Mouse (Mus musculus) liver, embryonic 16.5 days (tissue): Measurements from ENCODE around the gene 6030408B16Rik. TPM values are rescaled to one million over a fixed set of nuclear protein-coding genes. Genes with fewer than 3 reads are reported as not detected.

ENCODE experiments used
- ATAC-seq: fragments of 200-750 bp; cut with Nextera tagmentation; 2 replicates; pipeline ENCODE4 v1.8.0; 2017; ENCODE audit warnings: low read depth, mild to moderate bottlenecking, moderate number of reproducible peaks, moderate library complexity
- H3K27ac ChIP-seq: fragments of 300-500 bp; sonication (generic); 2 replicates; pipeline ENCODE4 v1.5.1; 2014; ENCODE audit warnings: mild to moderate bottlenecking, low read length
- H3K27me3 ChIP-seq: fragments of 300-500 bp; sonication (generic); 2 replicates; pipeline ENCODE4 v1.6.1; 2014; ENCODE audit warnings: low read depth, low read length, mixed read lengths; ENCODE audit not compliant: control insufficient read depth, insufficient read depth
- H3K36me3 ChIP-seq: fragments of 300-500 bp; sonication (generic); 2 replicates; pipeline ENCODE4 v1.6.1; 2014; ENCODE audit warnings: mild to moderate bottlenecking; ENCODE audit not compliant: control insufficient read depth, insufficient read depth
- H3K4me1 ChIP-seq: fragments of 300-500 bp; sonication (generic); 2 replicates; pipeline ENCODE4 v1.6.1; 2014; ENCODE audit warnings: low read depth, low read length, mixed read lengths; ENCODE audit not compliant: control insufficient read depth
- H3K4me2 ChIP-seq: fragments of 300-500 bp; sonication (generic); 2 replicates; pipeline ENCODE4 v1.6.1; 2014; ENCODE audit warnings: low read depth, low read length, mixed read lengths
- H3K4me3 ChIP-seq: fragments of 300-500 bp; sonication (generic); 2 replicates; pipeline ENCODE4 v1.5.1; 2014; ENCODE audit warnings: low read depth, mild to moderate bottlenecking, low read length
- H3K9ac ChIP-seq: fragments of 300-500 bp; sonication (generic); 2 replicates; pipeline ENCODE4 v1.6.1; 2014; ENCODE audit warnings: low read depth, low read length
- H3K9me3 ChIP-seq: fragments of 300-500 bp; sonication (generic); replicated peaks from 2 replicates; pipeline ENCODE4 v1.6.1; 2016; ENCODE audit warnings: low read length; ENCODE audit not compliant: control insufficient read depth
- WGBS: fragments of 180-500 bp; shearing (Covaris S2); extraction: QIAGEN DNeasy Blood & Tissue Kit; methylation state at CpG from one replicate; pipeline ENCODE4 v1.1.7; 2014; ENCODE audit not compliant: insufficient replicate concordance; 5-methylcytosine and 5-hydroxymethylcytosine counted together
- polyA plus RNA-seq: library from polyadenylated mRNA; unstranded; fragments of >200 nt; fragmentation: Nextera tagmentation; extraction: Ambion mirVana; gene quantifications from 2 replicates; pipeline ENCODE4 v1.2.1, GENCODE M21; 2015

The 6030408B16Rik gene
- 0.72 and 0.81 TPM in 2 replicates for polyA plus RNA-seq

DNA sequence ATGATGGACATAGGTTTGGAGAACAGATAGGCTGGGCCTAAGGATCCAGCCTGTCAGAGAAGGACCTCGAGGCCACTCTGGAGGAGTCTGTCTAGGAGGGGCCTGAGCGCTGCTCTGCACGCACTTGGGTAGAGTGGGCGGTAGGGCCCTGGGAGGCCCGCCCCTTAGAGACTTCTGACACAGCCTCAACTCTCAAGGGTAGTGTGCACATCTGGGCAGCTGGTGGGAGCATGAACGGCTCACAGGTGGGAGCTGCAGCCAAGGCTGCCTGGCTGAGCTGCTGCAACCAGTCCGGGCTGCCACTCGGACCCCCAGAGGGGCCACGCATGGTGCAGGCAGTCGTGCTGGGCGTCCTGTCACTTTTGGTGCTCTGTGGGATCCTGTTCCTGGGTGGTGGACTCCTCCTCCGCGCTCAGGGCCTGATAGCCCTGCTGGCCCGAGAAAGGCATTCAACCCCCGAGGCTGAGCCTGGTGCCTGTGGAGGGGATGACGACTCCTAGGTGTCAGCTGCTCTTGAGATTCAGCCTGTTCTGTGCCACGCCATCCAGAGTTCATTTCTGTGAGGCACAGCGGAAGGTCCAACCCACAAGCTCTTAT lies at the start of gene 6030408B16Rik:
Gene 6030408B16Rik, plus strand, starts transcription at position 188 of the 597 bp plus-strand sequence.
- no peak for ATAC-seq
- Histone ChIP-seq H3K36me3 (peaks cover 21% of the 10 kb centered on the region), H3K4me1 (no peaks in the 10 kb centered on the region), H3K9ac (no peak within 1 kb of the TSS), H3K27ac (no peak within 1 kb of the TSS), H3K9me3 (no peaks in the 10 kb centered on the region), H3K27me3 (no peaks in the 10 kb centered on the region), H3K4me3 (no peak within 1 kb of the TSS), H3K4me2 (no peak within 1 kb of the TSS)
- 61% methylated on average over 18 of the region's 18 CpGs for WGBS

DNA sequence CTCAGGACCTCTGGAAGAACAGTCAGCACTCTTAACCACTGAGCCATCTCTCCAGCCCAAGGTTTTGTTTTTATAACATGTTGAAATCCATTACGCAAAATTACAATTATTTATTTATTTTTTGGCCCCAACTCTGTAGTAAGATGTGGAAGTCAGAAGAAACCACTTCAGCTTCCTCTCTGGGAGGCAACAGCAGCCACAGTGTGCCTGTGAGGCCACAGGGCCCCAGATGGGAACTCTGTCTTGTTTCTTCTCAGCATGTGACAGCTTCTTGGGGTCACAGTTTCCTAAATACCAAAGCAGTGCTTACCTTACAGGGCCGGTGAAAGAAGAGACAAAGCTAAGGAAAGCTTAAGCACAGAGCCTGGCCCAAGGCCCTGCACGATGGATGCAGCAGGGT lies 49.0 kb upstream of the 6030408B16Rik start:
- no peak overlapping the region for H3K9ac ChIP-seq
- H3K4me1 ChIP-seq: peaks cover 16% of the 10 kb centered on the region
- no peak overlapping the region for H3K4me2 ChIP-seq
- no peaks in the 10 kb centered on the region for H3K27me3 ChIP-seq
- no peak for ATAC-seq
- H3K9me3 ChIP-seq: no peaks in the 10 kb centered on the region
- no peaks in the 10 kb centered on the region for H3K36me3 ChIP-seq
- peak overlapping the region; percentile 70 for H3K27ac ChIP-seq
- WGBS: 24% methylated on average over 3 of the region's 3 CpGs
- H3K4me3 ChIP-seq: no peak overlapping the region

DNA sequence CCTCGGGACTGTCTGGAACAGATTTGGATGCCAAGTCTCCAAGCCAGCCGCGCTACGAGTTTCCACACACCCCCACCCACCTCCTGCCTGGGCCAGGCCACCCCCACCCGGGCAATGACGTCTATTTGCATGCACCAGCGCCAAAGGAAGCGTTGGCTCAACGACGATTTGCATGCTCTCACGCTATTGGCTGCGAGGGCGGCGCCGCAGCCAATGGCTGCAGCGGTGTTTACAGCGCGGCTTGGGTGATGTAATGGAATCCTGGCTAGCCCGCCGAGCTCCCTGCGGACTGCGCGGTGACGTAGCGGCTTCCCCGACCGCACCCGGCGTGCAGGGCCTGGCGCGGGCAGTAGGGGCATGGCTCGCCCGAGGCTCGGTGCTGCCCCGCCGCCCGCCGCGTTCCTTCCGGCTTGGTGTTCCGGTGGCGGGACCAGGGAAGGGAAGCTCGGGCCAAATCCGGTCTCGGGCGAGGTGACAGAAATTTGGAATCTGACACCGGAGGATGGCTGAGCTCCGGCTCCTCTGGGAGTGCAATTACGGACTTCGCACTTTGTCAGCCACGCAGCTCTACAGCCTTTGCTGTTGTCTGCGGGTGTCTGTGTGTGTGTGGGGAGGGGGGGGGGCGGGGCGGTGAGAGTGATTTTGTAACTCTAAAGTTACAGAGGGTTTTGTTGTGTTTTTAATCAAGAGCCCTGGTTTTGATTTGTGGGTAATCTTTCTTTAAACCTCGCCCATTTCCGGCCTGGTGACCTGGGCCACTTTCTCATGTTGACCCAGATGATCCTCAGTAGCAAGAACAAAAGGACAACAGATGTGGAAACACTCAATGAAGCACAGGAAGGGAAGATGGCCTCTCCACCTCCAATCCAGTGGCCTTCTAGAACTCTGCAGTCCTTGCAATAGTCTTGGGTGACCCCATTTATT lies 46.5 kb upstream of the 6030408B16Rik start:
- WGBS: 1% methylated on average over 56 of the region's 56 CpGs
- Histone ChIP-seq H3K4me1 (peaks cover 12% of the 10 kb centered on the region), H3K9ac (peak overlapping the region; percentile 53; the same call in 1 of the 2 replicates), H3K27ac (peak overlapping the region; percentile 74), H3K4me2 (peak overlapping the region; percentile 66), H3K27me3 (no peaks in the 10 kb centered on the region), H3K9me3 (no peaks in the 10 kb centered on the region), H3K4me3 (peak overlapping the region; percentile 48), H3K36me3 (no peaks in the 10 kb centered on the region)
- ATAC-seq: peak; percentile 97

DNA sequence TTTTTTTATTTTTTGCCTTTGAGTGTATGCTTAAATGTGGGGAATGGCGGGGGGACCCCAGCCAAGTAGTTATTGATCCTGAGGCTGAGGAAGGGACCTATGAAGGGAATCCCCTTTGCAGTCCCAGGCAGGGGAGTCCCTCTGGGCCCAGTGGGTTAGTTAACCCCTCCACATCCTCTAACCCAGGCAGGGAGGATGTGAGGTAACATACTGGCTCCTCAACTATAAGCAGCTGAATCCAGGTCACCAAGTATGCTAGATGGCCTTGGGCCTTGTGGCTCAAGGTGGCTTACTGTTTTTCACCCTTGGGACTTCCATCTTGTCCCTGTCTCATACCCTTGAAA lies 45.9 kb upstream of the 6030408B16Rik start:
- H3K36me3 ChIP-seq: no peaks in the 10 kb centered on the region
- H3K9me3 ChIP-seq: no peaks in the 10 kb centered on the region
- no peak for ATAC-seq
- H3K27ac ChIP-seq: peak overlapping the region; percentile 74
- H3K4me2 ChIP-seq: 0 out of 2 replicates have a peak overlapping the region, but pooled peaks have one; percentile 66
- H3K4me3 ChIP-seq: no peak overlapping the region
- no peaks in the 10 kb centered on the region for H3K27me3 ChIP-seq
- no peak overlapping the region; the same call in 1 of the 2 replicates for H3K9ac ChIP-seq
- 42% methylated on average over 1 of the region's 1 CpGs for WGBS
- peaks cover 12% of the 10 kb centered on the region for H3K4me1 ChIP-seq

DNA sequence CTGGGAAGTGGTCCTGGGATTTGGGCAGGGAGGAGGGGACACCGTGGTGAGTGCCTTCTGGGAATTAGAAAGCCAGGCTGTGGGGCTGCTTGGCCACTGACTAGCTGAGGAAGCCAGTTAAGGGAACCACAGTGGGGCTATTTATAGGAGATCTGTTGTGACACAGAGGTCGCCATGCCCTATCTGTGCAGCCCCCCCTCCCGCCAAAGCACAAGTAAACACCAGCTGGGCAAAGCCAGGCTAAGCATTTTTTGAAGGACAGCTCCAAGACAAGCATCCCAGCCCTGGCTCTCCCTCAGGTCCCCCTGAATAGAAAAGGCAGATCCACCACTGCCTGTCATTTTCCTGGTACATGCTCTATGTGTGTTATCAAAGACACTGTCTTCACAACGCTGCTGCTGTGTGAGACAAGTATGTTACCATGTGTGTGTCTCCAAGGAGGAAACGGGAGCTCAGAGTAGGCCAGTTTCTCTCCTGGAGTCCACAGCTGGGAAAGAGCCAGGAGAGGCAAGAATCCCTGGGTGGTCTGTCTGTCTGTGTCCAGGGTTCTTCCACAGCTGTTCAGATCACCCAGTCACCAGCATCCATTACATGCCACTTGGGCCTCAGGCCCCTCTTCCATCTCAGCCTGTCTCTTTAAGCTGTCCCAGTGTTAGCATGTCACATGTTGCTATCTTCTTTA lies 44.8 kb upstream of the 6030408B16Rik start:
- H3K4me2 ChIP-seq: no peak overlapping the region
- WGBS: 34% methylated on average over 5 of the region's 5 CpGs

DNA sequence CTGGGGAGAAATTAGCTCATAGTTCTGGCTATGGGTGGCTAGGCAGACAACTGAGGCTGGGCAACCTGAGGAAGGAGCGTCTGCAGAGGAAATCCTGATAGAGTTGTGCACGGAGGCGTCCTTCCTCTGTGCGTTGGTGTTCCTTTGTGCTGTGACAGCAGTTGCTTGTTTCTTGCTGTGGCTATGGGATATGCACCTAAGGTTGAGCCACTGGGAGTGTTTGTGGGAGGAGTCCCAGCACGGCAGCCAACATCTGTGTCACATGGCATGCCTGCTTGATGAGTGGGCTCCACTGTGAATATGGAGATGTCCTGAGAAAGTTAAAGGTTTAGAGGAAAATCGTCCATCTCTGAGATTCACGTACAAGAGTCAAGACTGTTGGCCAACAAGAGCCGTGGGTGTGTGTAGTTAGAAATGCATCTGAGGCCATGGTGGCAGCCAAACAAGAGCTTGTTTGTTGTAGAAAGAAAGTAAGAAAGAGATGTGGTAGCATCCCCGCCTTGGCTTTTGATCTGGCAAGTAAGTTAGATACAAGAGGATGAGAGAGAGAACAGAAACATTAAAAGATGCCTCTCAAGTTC lies 42.7 kb upstream of the 6030408B16Rik start:
- peaks cover 12% of the 10 kb centered on the region for H3K4me1 ChIP-seq
- 52% methylated on average over 9 of the region's 9 CpGs for WGBS
- H3K27ac ChIP-seq: no peak overlapping the region
- ATAC-seq: no peak
- peaks cover 23% of the 10 kb centered on the region for H3K27me3 ChIP-seq
- no peak overlapping the region for H3K4me3 ChIP-seq
- H3K9ac ChIP-seq: no peak overlapping the region
- no peak overlapping the region for H3K4me2 ChIP-seq
- no peaks in the 10 kb centered on the region for H3K9me3 ChIP-seq
- H3K36me3 ChIP-seq: no peaks in the 10 kb centered on the region

More for the DNA sequence above, 44.8 kb upstream of the 6030408B16Rik start:
- Histone ChIP-seq H3K9ac (no peak overlapping the region), H3K27me3 (peaks cover 5% of the 10 kb centered on the region), H3K9me3 (no peaks in the 10 kb centered on the region), H3K36me3 (no peaks in the 10 kb centered on the region), H3K27ac (no peak overlapping the region), H3K4me3 (no peak overlapping the region), H3K4me1 (peaks cover 12% of the 10 kb centered on the region)
- ATAC-seq: no peak

DNA sequence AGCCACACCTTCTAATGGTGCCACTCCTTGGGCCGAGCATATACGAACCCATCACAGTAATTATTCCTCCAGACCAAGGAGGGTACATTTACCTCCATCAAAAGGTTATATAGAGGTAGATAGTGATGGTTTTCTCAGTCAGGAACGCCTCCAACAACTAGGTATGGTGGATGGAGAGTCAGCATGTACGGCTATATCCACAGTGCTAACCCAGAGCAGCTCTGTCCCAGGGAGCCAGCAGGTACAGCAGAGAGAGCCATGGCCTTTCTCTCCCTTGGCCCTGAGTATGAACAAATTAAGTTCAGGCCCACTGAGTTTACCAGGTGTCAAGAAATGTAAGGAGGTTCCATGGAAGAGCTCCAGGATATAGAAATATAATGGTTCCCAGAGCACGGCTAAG lies 41.1 kb upstream of the 6030408B16Rik start:
- no peak for ATAC-seq
- 64% methylated on average over 5 of the region's 5 CpGs for WGBS
- H3K9me3 ChIP-seq: no peaks in the 10 kb centered on the region
- H3K27ac ChIP-seq: no peak overlapping the region
- no peak overlapping the region for H3K4me3 ChIP-seq
- H3K9ac ChIP-seq: no peak overlapping the region
- H3K36me3 ChIP-seq: no peaks in the 10 kb centered on the region
- H3K4me2 ChIP-seq: no peak overlapping the region
- H3K4me1 ChIP-seq: peaks cover 4% of the 10 kb centered on the region
- peaks cover 23% of the 10 kb centered on the region for H3K27me3 ChIP-seq

DNA sequence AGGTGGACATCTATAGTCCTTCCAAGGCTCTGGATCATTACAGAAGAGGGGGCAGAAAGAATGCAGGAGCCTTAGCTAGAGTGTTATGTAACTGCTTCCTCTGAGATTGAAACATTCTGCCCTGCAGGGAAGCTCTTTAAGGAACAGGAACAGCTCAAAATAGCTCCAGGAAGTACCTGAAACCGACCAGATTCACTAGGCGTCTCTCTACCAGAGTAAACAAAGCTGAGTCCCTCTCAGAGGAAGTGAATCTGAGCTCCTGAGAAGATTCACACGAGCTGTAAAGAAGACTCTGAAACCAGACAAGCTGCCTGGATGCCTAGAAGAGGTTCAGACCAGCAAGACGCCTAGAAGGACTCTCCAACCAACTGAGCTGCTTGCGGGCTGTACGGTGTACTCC lies 40.4 kb upstream of the 6030408B16Rik start:
- no peak overlapping the region for H3K9ac ChIP-seq
- H3K27ac ChIP-seq: no peak overlapping the region
- no peaks in the 10 kb centered on the region for H3K9me3 ChIP-seq
- no peaks in the 10 kb centered on the region for H3K36me3 ChIP-seq
- 55% methylated on average over 6 of the region's 6 CpGs for WGBS
- no peak overlapping the region for H3K4me3 ChIP-seq
- peaks cover 23% of the 10 kb centered on the region for H3K27me3 ChIP-seq
- H3K4me1 ChIP-seq: no peaks in the 10 kb centered on the region; the same call in 1 of the 2 replicates
- ATAC-seq: no peak
- no peak overlapping the region for H3K4me2 ChIP-seq
